Mouse (Mus musculus): Measurements from ENCODE around the gene Ugt1a5. TPM values are rescaled to one million over a fixed set of nuclear protein-coding genes. Genes with fewer than 3 reads are reported as not detected.

Gene Ugt1a5
- polyA plus RNA-seq, 1 experiment from 2014 or later: not detected

GRCm38 (mm10) chr1:88200456-88200855 lies 34.6 kb downstream of the Ugt1a5 start, which contains the start of gene Ugt1a2:
TSS of gene Ugt1a2 (plus strand) at chr1:88200601.
- 0 out of 2 replicates have a peak, but pooled peaks cover 3% of the 10 kb centered on the region for H3K4me1 ChIP-seq
- no peaks in the 10 kb centered on the region for H3K36me3 ChIP-seq
- no peaks in the 10 kb centered on the region for H3K27me3 ChIP-seq
- H3K9me3 ChIP-seq: peaks cover 8% of the 10 kb centered on the region
- 79% methylated on average over 7 of the region's 7 CpGs for WGBS
- no peak within 1 kb of the TSS for H3K4me3 ChIP-seq
- no peak within 1 kb of the TSS for H3K4me2 ChIP-seq
- ATAC-seq (ENCODE audit: insufficient number of reproducible peaks, insufficient read depth, low FRiP score, low TSS enrichment, low read depth): no peak
- no peak within 1 kb of the TSS for H3K27ac ChIP-seq
- no peak within 1 kb of the TSS for H3K9ac ChIP-seq

GRCm38 (mm10) chr1:88205294-88205922 lies 39.6 kb downstream of the Ugt1a5 start, which contains the start of gene Dnajb3:
TSS of gene Dnajb3 (minus strand) at chr1:88205782.
- no peaks in the 10 kb centered on the region for H3K36me3 ChIP-seq
- ATAC-seq (ENCODE audit: insufficient number of reproducible peaks, insufficient read depth, low FRiP score, low TSS enrichment, low read depth): peak; percentile 94
- no peak within 1 kb of the TSS for H3K27ac ChIP-seq
- peak within 1 kb of the TSS; percentile 77 for H3K9ac ChIP-seq
- peaks cover 10% of the 10 kb centered on the region for H3K9me3 ChIP-seq
- H3K27me3 ChIP-seq: no peaks in the 10 kb centered on the region
- H3K4me2 ChIP-seq: peak within 1 kb of the TSS; percentile 83
- H3K4me1 ChIP-seq: 0 out of 2 replicates have a peak, but pooled peaks cover 8% of the 10 kb centered on the region
- peak within 1 kb of the TSS; percentile 52 for H3K4me3 ChIP-seq
- WGBS: 7% methylated on average over 62 of the region's 62 CpGs

DNA sequence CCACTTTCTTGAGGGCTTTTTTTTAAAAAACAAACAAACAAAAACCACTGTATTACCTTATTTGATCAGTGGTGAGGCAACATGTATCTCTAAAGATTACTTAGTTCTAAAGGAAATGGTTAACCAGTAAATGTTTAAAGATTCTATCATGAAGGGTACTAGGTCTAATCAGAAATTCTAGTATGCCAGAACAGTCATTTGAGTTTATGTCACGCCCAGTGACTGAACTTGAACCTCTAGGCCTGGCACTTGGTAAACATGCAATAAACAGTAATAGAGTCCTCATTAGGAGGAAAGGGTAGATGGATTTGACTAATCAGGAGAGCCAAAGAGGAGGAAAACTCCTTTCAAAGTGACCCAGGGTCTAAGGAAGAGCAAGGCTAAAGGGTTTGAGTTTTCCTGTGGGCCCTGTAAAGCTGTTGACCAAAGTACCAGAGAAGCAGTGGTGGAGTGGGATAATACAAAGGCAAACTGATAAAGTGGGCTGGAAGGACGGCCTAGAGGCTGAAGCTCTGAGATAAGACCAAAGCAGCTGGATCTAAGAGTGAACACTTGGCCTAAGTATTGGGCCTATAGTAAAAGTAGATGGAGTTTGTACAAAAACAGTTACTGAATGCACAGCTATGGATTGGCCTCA lies 41.1 kb downstream of the Ugt1a5 start:
- Histone ChIP-seq H3K4me1 (0 out of 2 replicates have a peak, but pooled peaks cover 8% of the 10 kb centered on the region), H3K27ac (no peak overlapping the region), H3K36me3 (no peaks in the 10 kb centered on the region), H3K9ac (no peak overlapping the region), H3K4me2 (no peak overlapping the region), H3K4me3 (no peak overlapping the region), H3K9me3 (peaks cover 17% of the 10 kb centered on the region), H3K27me3 (no peaks in the 10 kb centered on the region)
- WGBS: 76% methylated on average over 2 of the region's 2 CpGs
- ATAC-seq (ENCODE audit: insufficient number of reproducible peaks, insufficient read depth, low FRiP score, low TSS enrichment, low read depth): no peak

DNA sequence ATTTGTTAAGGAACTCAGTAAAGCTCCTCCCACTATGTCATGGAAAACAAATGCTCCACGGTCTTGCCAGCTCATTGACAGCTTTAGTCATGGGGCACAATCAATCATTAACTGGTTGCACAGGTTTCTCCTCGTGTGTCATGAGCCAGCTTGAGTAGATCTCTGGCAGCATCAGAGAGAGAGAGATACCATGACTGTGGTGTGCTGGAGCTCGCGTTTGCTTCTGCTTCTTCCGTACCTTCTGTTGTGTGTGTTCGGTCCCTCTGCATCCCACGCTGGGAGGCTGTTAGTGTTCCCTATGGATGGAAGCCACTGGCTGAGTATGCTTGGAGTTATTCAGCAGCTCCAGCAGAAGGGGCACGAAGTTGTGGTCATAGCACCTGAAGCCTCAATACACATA lies 46.0 kb downstream of the Ugt1a5 start, which contains the start of gene Ugt1a1:
Ugt1a1 (plus strand) TSS at position 148 of the 400 bp plus-strand sequence.
- ATAC-seq (ENCODE audit: insufficient number of reproducible peaks, insufficient read depth, low FRiP score, low TSS enrichment, low read depth): no peak
- Histone ChIP-seq H3K9ac (no peak within 1 kb of the TSS), H3K4me2 (no peak within 1 kb of the TSS), H3K4me3 (no peak within 1 kb of the TSS), H3K27ac (no peak within 1 kb of the TSS), H3K4me1 (no peaks in the 10 kb centered on the region), H3K9me3 (peaks cover 53% of the 10 kb centered on the region), H3K27me3 (no peaks in the 10 kb centered on the region), H3K36me3 (no peaks in the 10 kb centered on the region)
- WGBS: 67% methylated on average over 8 of the region's 8 CpGs

DNA sequence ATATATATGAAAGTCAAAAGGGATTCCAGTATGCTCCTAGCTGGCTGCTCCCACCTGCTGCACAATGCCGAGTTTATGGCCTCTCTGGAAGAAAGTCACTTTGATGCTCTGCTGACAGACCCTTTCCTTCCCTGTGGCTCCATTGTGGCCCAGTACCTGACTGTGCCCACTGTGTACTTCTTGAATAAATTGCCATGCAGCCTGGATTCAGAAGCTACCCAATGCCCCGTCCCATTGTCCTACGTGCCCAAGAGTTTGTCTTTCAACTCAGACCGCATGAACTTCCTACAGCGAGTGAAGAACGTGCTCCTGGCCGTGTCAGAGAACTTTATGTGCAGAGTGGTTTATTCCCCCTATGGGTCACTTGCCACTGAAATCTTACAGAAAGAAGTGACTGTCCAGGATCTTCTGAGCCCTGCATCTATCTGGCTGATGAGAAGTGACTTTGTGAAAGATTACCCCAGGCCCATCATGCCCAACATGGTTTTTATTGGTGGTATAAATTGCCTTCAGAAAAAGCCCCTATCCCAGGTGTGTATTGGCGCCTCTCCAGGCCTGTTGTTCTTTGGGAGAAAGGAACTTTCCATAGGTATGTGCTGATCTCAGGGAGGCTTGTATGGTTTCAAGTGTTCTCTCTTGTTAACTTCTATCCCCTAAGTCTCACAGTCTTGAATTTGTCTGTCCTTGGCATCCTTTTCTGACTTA lies 46.7 kb downstream of the Ugt1a5 start:
- Histone ChIP-seq H3K9ac (no peak overlapping the region), H3K27ac (no peak overlapping the region), H3K4me2 (no peak overlapping the region), H3K36me3 (no peaks in the 10 kb centered on the region), H3K4me1 (no peaks in the 10 kb centered on the region), H3K4me3 (no peak overlapping the region), H3K9me3 (peaks cover 60% of the 10 kb centered on the region), H3K27me3 (no peaks in the 10 kb centered on the region)
- peak; percentile 8; the same call in 1 of the 2 replicates for ATAC-seq (ENCODE audit: insufficient number of reproducible peaks, insufficient read depth, low FRiP score, low TSS enrichment, low read depth)
- 59% methylated on average over 8 of the region's 8 CpGs for WGBS

DNA sequence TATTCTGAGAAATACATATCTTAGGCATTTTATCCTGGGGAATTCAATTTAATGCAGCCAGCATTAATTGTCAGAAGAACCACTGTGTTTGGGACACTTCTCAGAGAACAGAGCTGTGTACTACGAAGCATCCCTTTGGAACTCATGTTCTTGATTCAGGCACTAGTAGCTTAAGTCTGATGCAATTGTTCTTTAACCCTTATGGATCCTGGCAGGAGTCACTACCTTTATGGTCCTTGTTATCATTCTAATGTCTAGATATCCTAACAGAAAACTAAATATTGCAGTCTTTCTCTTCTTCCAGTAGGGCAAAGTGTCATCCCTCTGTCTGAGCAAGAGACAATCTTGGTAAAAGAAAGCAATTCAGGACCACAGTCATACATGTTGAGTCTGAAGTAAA lies 47.2 kb downstream of the Ugt1a5 start:
- ATAC-seq (ENCODE audit: insufficient number of reproducible peaks, insufficient read depth, low FRiP score, low TSS enrichment, low read depth): no peak
- H3K27me3 ChIP-seq: no peaks in the 10 kb centered on the region
- no peaks in the 10 kb centered on the region for H3K36me3 ChIP-seq
- no peak overlapping the region for H3K4me3 ChIP-seq
- WGBS: 83% methylated on average over 1 of the region's 1 CpGs
- no peaks in the 10 kb centered on the region for H3K4me1 ChIP-seq
- H3K9ac ChIP-seq: no peak overlapping the region
- H3K4me2 ChIP-seq: no peak overlapping the region
- peaks cover 62% of the 10 kb centered on the region for H3K9me3 ChIP-seq
- no peak overlapping the region for H3K27ac ChIP-seq

- 79% methylated on average over 2 of the region's 2 CpGs for WGBS
- ATAC-seq (ENCODE audit: insufficient number of reproducible peaks, insufficient read depth, low FRiP score, low TSS enrichment, low read depth): 0 out of 2 replicates have a peak, but pooled peaks have one; percentile 1
- no peak overlapping the region for H3K4me2 ChIP-seq
- peaks cover 62% of the 10 kb centered on the region for H3K9me3 ChIP-seq
- no peaks in the 10 kb centered on the region for H3K4me1 ChIP-seq
- H3K27ac ChIP-seq: no peak overlapping the region
- H3K9ac ChIP-seq: no peak overlapping the region
- no peaks in the 10 kb centered on the region for H3K27me3 ChIP-seq
- no peaks in the 10 kb centered on the region for H3K36me3 ChIP-seq
- H3K4me3 ChIP-seq: no peak overlapping the region
These were observed 48.1 kb downstream of the Ugt1a5 start for GRCm38 (mm10) chr1:88213766-88214461.

DNA sequence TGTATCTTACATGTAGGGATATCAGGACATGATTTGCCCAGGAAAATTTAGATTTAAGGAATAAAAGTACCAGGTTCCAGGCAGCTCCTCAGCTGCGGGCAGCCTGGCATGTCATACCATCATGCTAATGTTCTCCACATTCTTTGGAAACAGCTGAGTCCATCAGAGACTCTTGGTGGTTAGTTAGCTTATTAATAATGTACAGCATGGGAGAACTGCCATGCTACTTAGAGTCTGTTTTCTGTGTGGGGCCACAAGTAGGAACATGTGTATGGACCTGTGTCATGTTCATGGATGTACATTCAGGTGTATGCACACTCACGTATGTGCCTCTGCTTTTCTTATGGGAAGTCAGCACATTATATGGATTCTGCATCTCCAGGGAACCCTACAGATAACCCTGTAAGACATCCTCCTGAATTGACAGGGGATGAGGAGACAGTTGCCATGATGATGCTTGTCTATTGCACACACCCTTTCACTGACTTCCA lies 48.7 kb downstream of the Ugt1a5 start:
- Histone ChIP-seq H3K36me3 (no peaks in the 10 kb centered on the region), H3K27ac (no peak overlapping the region), H3K4me2 (no peak overlapping the region), H3K9ac (no peak overlapping the region), H3K4me1 (no peaks in the 10 kb centered on the region), H3K9me3 (peaks cover 62% of the 10 kb centered on the region), H3K4me3 (no peak overlapping the region), H3K27me3 (no peaks in the 10 kb centered on the region)
- 75% methylated on average over 2 of the region's 2 CpGs for WGBS
- ATAC-seq (ENCODE audit: insufficient number of reproducible peaks, insufficient read depth, low FRiP score, low TSS enrichment, low read depth): no peak

DNA sequence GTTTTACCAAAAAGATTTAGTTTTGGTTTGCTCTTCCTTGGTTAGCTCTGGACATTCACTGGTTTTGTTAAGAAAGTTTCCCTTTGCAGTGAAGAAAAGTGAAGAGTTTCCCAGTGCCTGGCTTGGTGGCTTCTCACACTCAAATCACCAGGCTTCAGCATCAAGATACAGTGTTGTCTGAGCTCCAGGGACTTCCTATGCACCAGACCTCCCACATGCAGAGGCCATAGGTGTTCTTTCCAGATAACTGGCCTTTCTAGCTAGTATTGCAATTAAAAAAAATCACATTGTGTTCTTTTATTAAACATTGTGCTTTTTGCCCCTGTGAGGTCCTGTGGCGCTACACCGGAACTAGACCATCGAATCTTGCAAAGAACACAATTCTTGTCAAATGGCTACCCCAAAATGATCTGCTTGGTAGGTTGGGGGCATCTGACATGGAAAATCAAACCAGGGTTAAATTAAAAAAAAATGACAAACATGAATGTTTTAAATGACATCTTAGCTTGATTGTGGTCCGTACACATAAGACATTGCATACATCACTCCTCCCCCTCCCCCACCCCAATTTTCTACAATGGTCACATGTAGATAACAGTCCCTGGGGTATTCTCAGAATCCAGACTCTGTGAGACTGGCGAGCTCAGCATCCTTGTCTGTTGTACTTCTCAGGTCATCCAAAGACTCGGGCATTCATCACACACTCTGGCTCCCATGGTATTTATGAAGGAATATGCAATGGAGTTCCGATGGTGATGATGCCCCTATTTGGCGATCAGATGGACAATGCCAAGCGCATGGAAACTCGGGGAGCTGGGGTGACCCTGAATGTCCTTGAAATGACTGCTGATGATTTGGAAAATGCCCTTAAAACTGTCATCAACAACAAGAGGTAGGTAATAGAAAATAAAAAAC lies 49.9 kb downstream of the Ugt1a5 start:
- Histone ChIP-seq H3K36me3 (no peaks in the 10 kb centered on the region), H3K9me3 (peaks cover 60% of the 10 kb centered on the region), H3K4me1 (no peaks in the 10 kb centered on the region), H3K4me3 (no peak overlapping the region), H3K4me2 (no peak overlapping the region), H3K9ac (no peak overlapping the region), H3K27ac (no peak overlapping the region), H3K27me3 (no peaks in the 10 kb centered on the region)
- no peak for ATAC-seq (ENCODE audit: insufficient number of reproducible peaks, insufficient read depth, low FRiP score, low TSS enrichment, low read depth)
- 70% methylated on average over 10 of the region's 10 CpGs for WGBS

DNA sequence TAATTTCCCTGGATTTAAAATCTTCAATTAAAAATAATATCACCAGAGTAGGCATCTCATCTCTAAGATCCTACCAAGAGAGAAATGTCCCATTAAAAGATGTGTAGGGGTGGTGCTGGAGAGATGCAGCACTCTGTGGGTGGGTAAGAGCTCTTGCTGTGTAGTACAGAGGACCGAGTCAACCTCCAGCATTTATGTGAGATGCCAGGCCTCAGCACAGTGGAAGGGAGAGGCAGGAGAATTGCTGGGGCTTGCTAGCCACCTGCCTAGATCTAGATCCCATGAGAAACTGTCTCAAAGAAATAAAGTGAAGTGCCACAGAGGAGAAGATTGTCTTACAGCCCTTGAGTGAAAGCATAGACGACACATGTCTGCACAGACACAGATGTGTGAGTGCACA lies 50.7 kb downstream of the Ugt1a5 start:
- WGBS: 50% methylated on average over 2 of the region's 2 CpGs
- Histone ChIP-seq H3K4me3 (no peak overlapping the region), H3K9me3 (peaks cover 57% of the 10 kb centered on the region)

More for the DNA sequence above, 50.7 kb downstream of the Ugt1a5 start:
- Histone ChIP-seq H3K9ac (no peak overlapping the region), H3K27me3 (no peaks in the 10 kb centered on the region), H3K27ac (no peak overlapping the region), H3K4me2 (no peak overlapping the region), H3K4me1 (no peaks in the 10 kb centered on the region), H3K36me3 (no peaks in the 10 kb centered on the region)
- no peak for ATAC-seq (ENCODE audit: insufficient number of reproducible peaks, insufficient read depth, low FRiP score, low TSS enrichment, low read depth)
